Mouse (Mus musculus): ENCODE results near the gene Adam19. TPM values are rescaled to one million over a fixed set of nuclear protein-coding genes. Genes with fewer than 3 reads are reported as not detected.

Adam19 gene
- polyA plus RNA-seq, 1 experiment: 51.6 TPM

- Histone ChIP-seq H3K4me3 (ENCODE audit: low read depth, low read length) (no peak overlapping the region), H3K9ac (ENCODE audit: low read depth, poor library complexity, severe bottlenecking) (no peak overlapping the region)
Measured at GRCm38 (mm10) chr11:46081075-46081474, 25.3 kb downstream of the Adam19 start.

DNA sequence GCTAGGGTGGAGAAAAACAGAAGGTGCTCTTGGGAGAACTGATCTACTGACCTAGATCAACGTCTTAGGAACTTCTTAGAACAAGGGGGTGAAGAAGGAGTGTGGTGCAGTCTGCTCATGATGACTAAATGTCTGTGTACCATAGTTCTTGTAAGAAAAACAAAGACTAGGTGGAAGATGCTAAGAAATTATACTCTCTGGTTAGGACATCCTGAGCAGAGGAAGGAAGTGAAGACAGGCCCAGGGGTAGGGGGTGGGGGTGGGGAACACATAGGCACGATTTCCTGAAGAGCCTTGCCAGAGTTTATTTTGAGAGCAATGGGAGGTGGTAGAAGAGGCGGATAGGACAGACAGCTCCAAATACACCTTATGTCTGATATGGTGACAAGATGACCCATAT is 27.6 kb downstream of the Adam19 start:
- Histone ChIP-seq H3K9me3 (replicated peaks; ENCODE audit: control insufficient read depth, insufficient read depth, low read length, poor library complexity, severe bottlenecking) (peaks cover 13% of the 10 kb centered on the region), H3K27ac (ENCODE audit: insufficient read depth, low read length) (no peak overlapping the region), H3K4me3 (ENCODE audit: low read depth, low read length) (no peak overlapping the region), H3K4me1 (ENCODE audit: control insufficient read depth, insufficient read depth, low read length) (peaks cover 2% of the 10 kb centered on the region), H3K27me3 (ENCODE audit: control insufficient read depth, insufficient read depth, low read length, poor library complexity, severe bottlenecking) (no peaks in the 10 kb centered on the region), H3K9ac (ENCODE audit: low read depth, poor library complexity, severe bottlenecking) (no peak overlapping the region), H3K36me3 (ENCODE audit: control insufficient read depth, insufficient read depth, low read length, poor library complexity, severe bottlenecking) (peaks cover 11% of the 10 kb centered on the region)
- TF ChIP-seq EP300 (IDR thresholded peaks at IDR 0.05; ENCODE audit: insufficient read depth, low read depth, low read length): no peak
- no peak for TF ChIP-seq CTCF (IDR thresholded peaks at IDR 0.05; ENCODE audit: low read depth, low read length)
- TF ChIP-seq POLR2A (IDR thresholded peaks at IDR 0.05; ENCODE audit: insufficient read depth, low read length): no peak

More at GRCm38 (mm10) chr11:46081075-46081474, 25.3 kb downstream of the Adam19 start:
- H3K9me3 ChIP-seq (replicated peaks; ENCODE audit: control insufficient read depth, insufficient read depth, low read length, poor library complexity, severe bottlenecking): peaks cover 31% of the 10 kb centered on the region
- H3K36me3 ChIP-seq (ENCODE audit: control insufficient read depth, insufficient read depth, low read length, poor library complexity, severe bottlenecking): peaks cover 25% of the 10 kb centered on the region
- no peak for TF ChIP-seq CTCF (IDR thresholded peaks at IDR 0.05; ENCODE audit: low read depth, low read length)
- no peak for TF ChIP-seq EP300 (IDR thresholded peaks at IDR 0.05; ENCODE audit: insufficient read depth, low read depth, low read length)
- no peaks in the 10 kb centered on the region for H3K27me3 ChIP-seq (ENCODE audit: control insufficient read depth, insufficient read depth, low read length, poor library complexity, severe bottlenecking)
- H3K4me1 ChIP-seq (ENCODE audit: control insufficient read depth, insufficient read depth, low read length): no peaks in the 10 kb centered on the region
- no peak overlapping the region for H3K27ac ChIP-seq (ENCODE audit: insufficient read depth, low read length)

- Histone ChIP-seq H3K27me3 (ENCODE audit: control insufficient read depth, insufficient read depth, low read length, poor library complexity, severe bottlenecking) (no peaks in the 10 kb centered on the region), H3K27ac (ENCODE audit: insufficient read depth, low read length) (no peak overlapping the region), H3K4me1 (ENCODE audit: control insufficient read depth, insufficient read depth, low read length) (peaks cover 5% of the 10 kb centered on the region), H3K4me3 (ENCODE audit: low read depth, low read length) (no peak overlapping the region), H3K9ac (ENCODE audit: low read depth, poor library complexity, severe bottlenecking) (no peak overlapping the region), H3K36me3 (ENCODE audit: control insufficient read depth, insufficient read depth, low read length, poor library complexity, severe bottlenecking) (peaks cover 6% of the 10 kb centered on the region; the same call in 1 of the 2 replicates), H3K9me3 (replicated peaks; ENCODE audit: control insufficient read depth, insufficient read depth, low read length, poor library complexity, severe bottlenecking) (peaks cover 7% of the 10 kb centered on the region)
- TF ChIP-seq POLR2A (IDR thresholded peaks at IDR 0.05; ENCODE audit: insufficient read depth, low read length) (no peak), EP300 (IDR thresholded peaks at IDR 0.05; ENCODE audit: insufficient read depth, low read depth, low read length) (no peak), CTCF (IDR thresholded peaks at IDR 0.05; ENCODE audit: low read depth, low read length) (no peak)
Measured at GRCm38 (mm10) chr11:46083835-46084444, 28.1 kb downstream of the Adam19 start.

- peaks cover 3% of the 10 kb centered on the region; the same call in 1 of the 2 replicates for H3K9me3 ChIP-seq (replicated peaks; ENCODE audit: control insufficient read depth, insufficient read depth, low read length, poor library complexity, severe bottlenecking)
- TF ChIP-seq POLR2A (IDR thresholded peaks at IDR 0.05; ENCODE audit: insufficient read depth, low read length) (no peak), CTCF (IDR thresholded peaks at IDR 0.05; ENCODE audit: low read depth, low read length) (no peak), EP300 (IDR thresholded peaks at IDR 0.05; ENCODE audit: insufficient read depth, low read depth, low read length) (no peak)
- H3K36me3 ChIP-seq (ENCODE audit: control insufficient read depth, insufficient read depth, low read length, poor library complexity, severe bottlenecking): peaks cover 5% of the 10 kb centered on the region; the same call in 1 of the 2 replicates
- H3K27ac ChIP-seq (ENCODE audit: insufficient read depth, low read length): no peak overlapping the region
- H3K4me3 ChIP-seq (ENCODE audit: low read depth, low read length): no peak overlapping the region
- H3K4me1 ChIP-seq (ENCODE audit: control insufficient read depth, insufficient read depth, low read length): peaks cover 10% of the 10 kb centered on the region
- no peak overlapping the region for H3K9ac ChIP-seq (ENCODE audit: low read depth, poor library complexity, severe bottlenecking)
- no peaks in the 10 kb centered on the region for H3K27me3 ChIP-seq (ENCODE audit: control insufficient read depth, insufficient read depth, low read length, poor library complexity, severe bottlenecking)
Measured at GRCm38 (mm10) chr11:46084568-46084967, 28.8 kb downstream of the Adam19 start.

DNA sequence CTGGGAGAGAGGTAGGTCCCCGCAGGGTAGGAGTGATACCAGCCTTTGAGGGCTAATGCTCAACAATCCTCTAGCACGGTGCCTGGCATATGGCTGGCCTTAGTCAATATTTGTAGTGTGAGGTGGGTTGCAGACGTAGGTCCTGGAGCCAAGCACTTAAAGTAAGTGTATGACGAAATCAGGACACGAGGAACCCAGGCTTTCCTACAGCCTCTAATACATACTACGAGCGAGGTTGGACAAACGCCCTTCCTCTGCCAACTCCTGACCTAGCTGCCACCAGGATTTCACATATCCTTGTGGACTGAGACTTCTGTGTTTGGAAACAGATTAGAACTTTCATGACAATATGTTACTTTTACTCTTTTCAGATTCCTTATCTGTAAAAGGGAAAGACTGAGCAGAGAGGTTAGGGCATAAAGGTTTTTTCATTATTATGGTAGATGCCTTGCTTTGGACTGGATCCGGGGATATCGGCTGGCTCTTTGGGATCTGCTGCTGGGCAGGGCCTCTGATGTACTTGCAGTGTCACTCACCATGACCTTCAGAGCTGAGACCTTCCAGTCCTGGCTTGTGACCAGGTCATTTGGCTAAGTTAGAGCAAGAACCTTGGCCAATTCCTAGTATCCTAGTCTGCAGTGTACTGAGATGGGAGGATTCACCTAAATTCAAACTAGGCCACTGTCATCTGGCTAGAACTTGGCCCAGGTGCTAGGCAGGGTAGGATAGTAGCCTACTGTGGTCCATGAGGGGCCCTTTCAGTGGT is 29.8 kb downstream of the Adam19 start:
- Histone ChIP-seq H3K9ac (ENCODE audit: low read depth, poor library complexity, severe bottlenecking) (no peak overlapping the region), H3K4me1 (ENCODE audit: control insufficient read depth, insufficient read depth, low read length) (peaks cover 11% of the 10 kb centered on the region), H3K27me3 (ENCODE audit: control insufficient read depth, insufficient read depth, low read length, poor library complexity, severe bottlenecking) (no peaks in the 10 kb centered on the region), H3K27ac (ENCODE audit: insufficient read depth, low read length) (no peak overlapping the region), H3K9me3 (replicated peaks; ENCODE audit: control insufficient read depth, insufficient read depth, low read length, poor library complexity, severe bottlenecking) (no peaks in the 10 kb centered on the region; the same call in 1 of the 2 replicates), H3K36me3 (ENCODE audit: control insufficient read depth, insufficient read depth, low read length, poor library complexity, severe bottlenecking) (peaks cover 5% of the 10 kb centered on the region; the same call in 1 of the 2 replicates), H3K4me3 (ENCODE audit: low read depth, low read length) (no peak overlapping the region)
- TF ChIP-seq EP300 (IDR thresholded peaks at IDR 0.05; ENCODE audit: insufficient read depth, low read depth, low read length): no peak
- TF ChIP-seq CTCF (IDR thresholded peaks at IDR 0.05; ENCODE audit: low read depth, low read length): no peak
- TF ChIP-seq POLR2A (IDR thresholded peaks at IDR 0.05; ENCODE audit: insufficient read depth, low read length): no peak

GRCm38 (mm10) chr11:46086446-46086845 is 30.7 kb downstream of the Adam19 start:
- H3K9ac ChIP-seq (ENCODE audit: low read depth, poor library complexity, severe bottlenecking): no peak overlapping the region
- TF ChIP-seq EP300 (IDR thresholded peaks at IDR 0.05; ENCODE audit: insufficient read depth, low read depth, low read length) (no peak), CTCF (IDR thresholded peaks at IDR 0.05; ENCODE audit: low read depth, low read length) (no peak), POLR2A (IDR thresholded peaks at IDR 0.05; ENCODE audit: insufficient read depth, low read length) (no peak)
- H3K9me3 ChIP-seq (replicated peaks; ENCODE audit: control insufficient read depth, insufficient read depth, low read length, poor library complexity, severe bottlenecking): no peaks in the 10 kb centered on the region
- H3K27me3 ChIP-seq (ENCODE audit: control insufficient read depth, insufficient read depth, low read length, poor library complexity, severe bottlenecking): no peaks in the 10 kb centered on the region
- H3K36me3 ChIP-seq (ENCODE audit: control insufficient read depth, insufficient read depth, low read length, poor library complexity, severe bottlenecking): peaks cover 5% of the 10 kb centered on the region; the same call in 1 of the 2 replicates
- no peak overlapping the region for H3K4me3 ChIP-seq (ENCODE audit: low read depth, low read length)
- peak overlapping the region; percentile 63 for H3K27ac ChIP-seq (ENCODE audit: insufficient read depth, low read length)
- peaks cover 15% of the 10 kb centered on the region for H3K4me1 ChIP-seq (ENCODE audit: control insufficient read depth, insufficient read depth, low read length)

All from ES-Bruce4 (cell line).